Mouse (Mus musculus): ENCODE data around the gene Fgr. TPM values are rescaled to one million over a fixed set of nuclear protein-coding genes. Genes with fewer than 3 reads are reported as not detected.

The Fgr gene
- total and polyA plus RNA-seq, 2 experiments from 2014 or later = 0.19 to 0.33 TPM

DNA sequence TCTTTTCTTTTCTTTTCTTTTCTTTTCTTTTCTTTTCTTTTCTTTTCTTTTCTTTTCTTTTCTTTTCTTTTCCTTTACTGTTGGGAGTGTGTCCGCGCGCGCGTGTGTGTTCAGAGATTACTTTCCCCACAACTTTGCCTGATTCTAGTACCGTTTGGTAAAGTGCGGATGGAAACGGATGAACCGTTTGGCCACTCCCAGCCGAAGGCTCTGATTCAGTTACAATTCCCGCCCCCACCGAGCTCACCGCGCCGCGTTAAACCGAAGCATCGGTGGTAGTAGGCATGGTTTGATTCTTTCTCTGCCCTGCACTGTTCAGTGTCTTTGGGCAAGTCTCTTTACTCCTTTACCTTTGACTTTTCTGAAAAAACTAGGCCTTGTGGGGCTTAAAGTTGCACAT, 65.9 kb downstream of the Fgr start:
- Histone ChIP-seq H3K27me3 (ENCODE audit: insufficient read depth, low read length) (no peaks in the 10 kb centered on the region), H3K27ac (ENCODE audit: low read depth, low read length) (no peak overlapping the region), H3K4me2 (ENCODE audit: low read depth, low read length, poor library complexity, severe bottlenecking) (peak overlapping the region; percentile 99), H3K9ac (replicated peaks; ENCODE audit: low read length, poor library complexity, severe bottlenecking) (no peak overlapping the region), H3K36me3 (ENCODE audit: insufficient read depth, low read length) (peaks cover 4% of the 10 kb centered on the region; the same call in 1 of the 2 replicates), H3K4me1 (ENCODE audit: insufficient read depth, low read length) (peaks cover 44% of the 10 kb centered on the region), H3K4me3 (ENCODE audit: low read depth, low read length) (no peak overlapping the region; the same call in 1 of the 2 replicates), H3K9me3 (ENCODE audit: low read length) (no peaks in the 10 kb centered on the region)
- DNase-seq (ENCODE audit: low spot score) (no peak), ATAC-seq (ENCODE audit: low FRiP score) (no peak)
- 23% methylated on average over 18 of the region's 18 CpGs for WGBS
- no peak for TF ChIP-seq CTCF (IDR thresholded peaks at IDR 0.05)

- ATAC-seq (ENCODE audit: low FRiP score) (no peak), DNase-seq (ENCODE audit: low spot score) (no peak)
- Histone ChIP-seq H3K4me3 (ENCODE audit: low read depth, low read length) (no peak overlapping the region), H3K9me3 (ENCODE audit: low read length) (no peaks in the 10 kb centered on the region), H3K27ac (ENCODE audit: low read depth, low read length) (no peak overlapping the region), H3K4me1 (ENCODE audit: insufficient read depth, low read length) (peaks cover 46% of the 10 kb centered on the region), H3K9ac (replicated peaks; ENCODE audit: low read length, poor library complexity, severe bottlenecking) (no peak overlapping the region), H3K27me3 (ENCODE audit: insufficient read depth, low read length) (no peaks in the 10 kb centered on the region), H3K36me3 (ENCODE audit: insufficient read depth, low read length) (peaks cover 4% of the 10 kb centered on the region; the same call in 1 of the 2 replicates), H3K4me2 (ENCODE audit: low read depth, low read length, poor library complexity, severe bottlenecking) (peak overlapping the region; percentile 32; the same call in 1 of the 2 replicates)
- TF ChIP-seq CTCF (IDR thresholded peaks at IDR 0.05) = no peak
- WGBS = 50% methylated on average over 14 of the region's 14 CpGs
Observed at GRCm38 (mm10) chr4:133040241-133040904, 66.5 kb downstream of the Fgr start.

- no peak for ATAC-seq (ENCODE audit: low FRiP score)
- H3K27ac ChIP-seq (ENCODE audit: low read depth, low read length) = peak overlapping the region; percentile 77
- no peak overlapping the region for H3K4me3 ChIP-seq (ENCODE audit: low read depth, low read length)
- peaks cover 61% of the 10 kb centered on the region for H3K4me1 ChIP-seq (ENCODE audit: insufficient read depth, low read length)
- no peak for DNase-seq (ENCODE audit: low spot score)
- TF ChIP-seq CTCF (IDR thresholded peaks at IDR 0.05) = no peak
- no peaks in the 10 kb centered on the region for H3K27me3 ChIP-seq (ENCODE audit: insufficient read depth, low read length)
- no peak overlapping the region; the same call in 1 of the 2 replicates for H3K9ac ChIP-seq (replicated peaks; ENCODE audit: low read length, poor library complexity, severe bottlenecking)
- peaks cover 1% of the 10 kb centered on the region; the same call in 1 of the 2 replicates for H3K36me3 ChIP-seq (ENCODE audit: insufficient read depth, low read length)
- peak overlapping the region; percentile 51 for H3K4me2 ChIP-seq (ENCODE audit: low read depth, low read length, poor library complexity, severe bottlenecking)
- 24% methylated on average over 4 of the region's 4 CpGs for WGBS
- no peaks in the 10 kb centered on the region for H3K9me3 ChIP-seq (ENCODE audit: low read length)
Observed at GRCm38 (mm10) chr4:133042244-133042643, 68.3 kb downstream of the Fgr start.

- peak; percentile 73 for ATAC-seq (ENCODE audit: low FRiP score)
Observed at GRCm38 (mm10) chr4:133042651-133043635, 69.0 kb downstream of the Fgr start.

GRCm38 (mm10) chr4:133043798-133044646, 70.1 kb downstream of the Fgr start:
- Histone ChIP-seq H3K27ac (ENCODE audit: low read depth, low read length) (peak overlapping the region; percentile 77), H3K4me3 (ENCODE audit: low read depth, low read length) (no peak overlapping the region), H3K4me1 (ENCODE audit: insufficient read depth, low read length) (peaks cover 69% of the 10 kb centered on the region), H3K36me3 (ENCODE audit: insufficient read depth, low read length) (no peaks in the 10 kb centered on the region), H3K9ac (replicated peaks; ENCODE audit: low read length, poor library complexity, severe bottlenecking) (peak overlapping the region; percentile 44; the same call in 1 of the 2 replicates), H3K4me2 (ENCODE audit: low read depth, low read length, poor library complexity, severe bottlenecking) (peak overlapping the region; percentile 51; the same call in 1 of the 2 replicates), H3K27me3 (ENCODE audit: insufficient read depth, low read length) (no peaks in the 10 kb centered on the region), H3K9me3 (ENCODE audit: low read length) (no peaks in the 10 kb centered on the region)
- no peak for ATAC-seq (ENCODE audit: low FRiP score)
- TF ChIP-seq CTCF (IDR thresholded peaks at IDR 0.05) = no peak
- WGBS = 45% methylated on average over 6 of the region's 6 CpGs
- no peak for DNase-seq (ENCODE audit: low spot score)

More at GRCm38 (mm10) chr4:133042651-133043635, 69.0 kb downstream of the Fgr start:
- 0 out of 2 replicates have a peak overlapping the region, but pooled peaks have one; percentile 8 for H3K4me3 ChIP-seq (ENCODE audit: low read depth, low read length)
- WGBS = 6% methylated on average over 28 of the region's 28 CpGs
- H3K4me1 ChIP-seq (ENCODE audit: insufficient read depth, low read length) = peaks cover 68% of the 10 kb centered on the region
- H3K36me3 ChIP-seq (ENCODE audit: insufficient read depth, low read length) = no peaks in the 10 kb centered on the region
- H3K4me2 ChIP-seq (ENCODE audit: low read depth, low read length, poor library complexity, severe bottlenecking) = peak overlapping the region; percentile 51
- peak overlapping the region; percentile 44; the same call in 1 of the 2 replicates for H3K9ac ChIP-seq (replicated peaks; ENCODE audit: low read length, poor library complexity, severe bottlenecking)
- no peak for TF ChIP-seq CTCF (IDR thresholded peaks at IDR 0.05)
- peak overlapping the region; percentile 77 for H3K27ac ChIP-seq (ENCODE audit: low read depth, low read length)
- H3K27me3 ChIP-seq (ENCODE audit: insufficient read depth, low read length) = no peaks in the 10 kb centered on the region
- no peaks in the 10 kb centered on the region for H3K9me3 ChIP-seq (ENCODE audit: low read length)
- peak; percentile 93 for DNase-seq (ENCODE audit: low spot score)

All from midbrain, postnatal 0 days (tissue).